Mouse (Mus musculus) left cerebral cortex, postnatal 10 days (tissue): ENCODE results near the gene Itpr1. TPM values are rescaled to one million over a fixed set of nuclear protein-coding genes. Genes with fewer than 3 reads are reported as not detected.
A peak's percentile ranks its signal among the peaks of the same experiment; 100 is the strongest.

Source experiments
- DNase-seq, 2 experiments: peaks; one replicate each; pipeline ENCODE4 v3.0.0; 2021 to 2022; ENCODE audit warnings: low spot score in 2 of 2, mixed read lengths in 1 of 2; ENCODE audit errors: extremely low spot score in 1 of 2
- intact Hi-C: fragments of 180-260 bp; cut with DNase I; formaldehyde crosslinking; loops from one replicate; pipeline ENCODE4 v1.15.1; 2025
- total RNA-seq, 2 experiments: library from RNA; stranded (reverse); gene quantifications; 2 replicates each; pipeline ENCODE4 v1.2.3; 2021

Itpr1 gene
- total RNA-seq, 2 experiments from 2014 or later, result 88.2 to 89.7 TPM

GRCm38 (mm10) chr6:108235680-108236123, 22.8 kb downstream of the Itpr1 start:
- DNase-seq, result no peak

GRCm38 (mm10) chr6:108236411-108236921, 23.6 kb downstream of the Itpr1 start:
- intact Hi-C loops, result no loop called here
- DNase-seq, result no peak

More at GRCm38 (mm10) chr6:108235680-108236123, 22.8 kb downstream of the Itpr1 start:
- intact Hi-C loops, result no loop called here

- intact Hi-C loops, result no loop called here
- no peak for DNase-seq
Observed at GRCm38 (mm10) chr6:108236996-108237395, 24.1 kb downstream of the Itpr1 start.

GRCm38 (mm10) chr6:108237585-108237984, 24.7 kb downstream of the Itpr1 start:
- no peak for DNase-seq
- intact Hi-C loops, result no loop called here

GRCm38 (mm10) chr6:108238011-108238410, 25.1 kb downstream of the Itpr1 start:
- intact Hi-C loops, result no loop called here
- DNase-seq, result no peak

- no peak for DNase-seq
- intact Hi-C loops, result no loop called here
Observed at GRCm38 (mm10) chr6:108239056-108239455, 26.2 kb downstream of the Itpr1 start.

- DNase-seq, result no peak
- intact Hi-C loops, result no loop called here
Observed at GRCm38 (mm10) chr6:108240004-108240403, 27.1 kb downstream of the Itpr1 start.

- DNase-seq, result no peak
- intact Hi-C loops, result no loop called here
Observed at GRCm38 (mm10) chr6:108240754-108241153, 27.9 kb downstream of the Itpr1 start.

GRCm38 (mm10) chr6:108244571-108244970, 31.7 kb downstream of the Itpr1 start:
- DNase-seq, result no peak
- intact Hi-C loops, result no loop called here

GRCm38 (mm10) chr6:108246369-108247085, 33.6 kb downstream of the Itpr1 start:
- no peak for DNase-seq
- intact Hi-C loops, result no loop called here

- no peak for DNase-seq
- intact Hi-C loops, result no loop called here
Observed at GRCm38 (mm10) chr6:108247211-108247610, 34.3 kb downstream of the Itpr1 start.

- DNase-seq, result peak in 1 of 2 experiments; percentile 32
- intact Hi-C loops, result no loop called here
Observed at GRCm38 (mm10) chr6:108248519-108248918, 35.6 kb downstream of the Itpr1 start.

- intact Hi-C loops, result no loop called here
- DNase-seq, result no peak
Observed at GRCm38 (mm10) chr6:108249031-108249917, 36.4 kb downstream of the Itpr1 start.

GRCm38 (mm10) chr6:108249918-108250225, 37.0 kb downstream of the Itpr1 start:
- no peak for DNase-seq
- intact Hi-C loops, result no loop called here

GRCm38 (mm10) chr6:108250416-108250815, 37.5 kb downstream of the Itpr1 start:
- intact Hi-C loops, result no loop called here
- DNase-seq, result no peak

- peak in 1 of 2 experiments; percentile 54 for DNase-seq
- intact Hi-C loops, result no loop called here
Observed at GRCm38 (mm10) chr6:108252565-108253360, 39.9 kb downstream of the Itpr1 start.

- intact Hi-C loops, result no loop called here
- no peak for DNase-seq
Observed at GRCm38 (mm10) chr6:108254132-108255064, 41.5 kb downstream of the Itpr1 start.

- intact Hi-C loops, result no loop called here
- no peak for DNase-seq
Observed at GRCm38 (mm10) chr6:108255880-108256279, 43.0 kb downstream of the Itpr1 start.
